Mouse (Mus musculus): ENCODE measurements at regions not wholly inside any gene's neighbourhood (a gene's known extent, or its start where the extent isn't known, plus 50 kb on each side); places are given as distances from the start of the nearest gene placed in this dataset.

DNA sequence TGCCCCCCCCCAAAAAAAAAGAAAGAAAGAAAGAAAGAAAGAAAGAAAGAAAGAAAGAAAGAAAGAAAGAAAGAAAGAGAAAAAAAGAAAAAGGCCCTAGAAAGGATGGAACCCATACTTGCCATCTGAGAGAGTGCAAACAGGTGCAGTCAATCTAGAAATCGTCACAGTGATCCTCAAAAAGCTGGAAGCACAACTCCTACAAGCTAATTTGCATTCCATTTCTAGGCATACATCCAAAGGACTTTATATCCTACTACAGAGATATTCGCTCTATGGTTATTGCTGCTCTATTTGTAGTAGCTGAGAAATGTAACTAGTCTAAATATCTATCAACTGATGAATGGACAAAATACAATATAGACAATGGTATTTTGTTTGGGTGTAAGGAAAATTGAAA, 410.2 kb upstream of the Ctnnd2 start:
- DNase-seq (ENCODE audit: low spot score): no peak

DNA sequence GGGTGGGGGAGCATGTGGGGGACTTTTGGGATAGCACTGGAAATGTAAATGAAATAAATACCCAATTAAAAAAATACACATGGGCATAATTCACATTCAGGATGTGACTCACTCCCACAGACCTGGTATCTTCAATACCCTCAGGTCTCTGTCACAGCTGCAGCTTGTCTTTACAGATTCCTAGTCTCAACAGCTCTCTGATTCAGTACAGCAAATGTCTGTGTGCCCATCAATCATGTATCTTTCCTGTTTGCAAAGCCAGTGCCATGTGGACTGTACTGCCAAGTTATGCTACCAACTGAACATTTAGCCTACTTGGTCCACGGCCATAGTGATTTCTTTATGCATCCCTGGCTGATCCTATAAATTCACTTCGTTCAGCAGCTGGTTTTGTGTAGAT, 396.0 kb upstream of the Ctnnd2 start:
- no peak for DNase-seq (ENCODE audit: low spot score)

DNA sequence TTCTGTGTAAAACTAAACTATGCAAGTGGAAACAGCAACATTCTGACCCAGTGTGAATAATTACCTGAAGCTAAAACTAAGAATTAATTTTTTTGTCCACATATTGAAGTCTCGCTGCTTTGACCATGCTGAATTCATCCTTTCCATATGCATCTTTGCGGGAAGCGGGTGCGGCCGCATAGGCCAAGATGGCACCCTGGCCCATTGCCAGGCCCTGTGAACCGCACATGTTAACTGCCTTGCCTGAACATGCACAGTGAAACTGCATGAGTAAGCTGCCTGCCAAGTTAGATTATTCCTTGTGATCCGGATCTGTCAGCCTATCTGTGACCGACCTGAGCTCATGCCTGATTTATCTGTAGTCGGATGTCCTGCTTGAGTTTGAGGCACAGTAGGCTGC, 373.8 kb upstream of the Ctnnd2 start:
- DNase-seq (ENCODE audit: low spot score): peak; percentile 4

DNA sequence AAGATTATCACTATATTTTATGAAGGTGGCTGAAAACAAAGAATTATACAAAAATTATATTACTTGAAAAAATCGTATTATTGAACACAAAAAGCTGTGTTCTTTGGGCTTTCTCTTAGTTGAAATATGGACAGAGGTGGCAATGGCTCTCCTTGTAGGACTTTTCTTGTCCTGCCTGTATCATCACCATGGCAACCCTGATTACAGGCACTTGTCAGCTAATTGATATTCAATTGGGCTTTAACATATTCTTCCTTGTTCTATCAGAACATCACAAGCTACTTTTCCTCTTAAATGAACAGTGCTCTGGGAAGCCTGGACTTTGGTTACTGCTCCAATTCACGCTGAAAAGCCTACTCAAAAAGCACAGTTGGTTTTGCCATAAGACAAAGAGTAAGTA, 349.1 kb upstream of the Ctnnd2 start:
- no peak for DNase-seq (ENCODE audit: low spot score)

GRCm38 (mm10) chr15:29824164-29824563, 348.2 kb upstream of the Ctnnd2 start:
- DNase-seq (ENCODE audit: low spot score): no peak

DNA sequence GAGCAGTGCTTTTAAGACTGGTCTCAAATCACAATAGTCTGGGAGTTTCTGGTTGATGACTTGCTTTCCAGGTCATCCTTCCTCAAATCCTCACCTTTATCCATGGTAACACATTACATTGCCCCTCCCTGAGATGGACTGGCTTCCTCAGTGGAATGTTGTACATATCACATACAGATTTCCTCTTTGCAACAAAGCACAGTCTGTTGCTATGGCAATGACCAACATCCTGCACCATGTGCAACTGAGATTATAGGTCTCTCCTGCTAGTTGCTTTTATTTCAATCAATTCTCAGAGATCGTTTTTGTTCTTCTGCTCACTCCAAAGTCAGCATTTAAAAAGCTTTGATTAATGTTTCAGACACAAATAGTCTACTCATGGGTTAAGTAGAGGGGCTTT, 344.3 kb upstream of the Ctnnd2 start:
- no peak for DNase-seq (ENCODE audit: low spot score)

DNA sequence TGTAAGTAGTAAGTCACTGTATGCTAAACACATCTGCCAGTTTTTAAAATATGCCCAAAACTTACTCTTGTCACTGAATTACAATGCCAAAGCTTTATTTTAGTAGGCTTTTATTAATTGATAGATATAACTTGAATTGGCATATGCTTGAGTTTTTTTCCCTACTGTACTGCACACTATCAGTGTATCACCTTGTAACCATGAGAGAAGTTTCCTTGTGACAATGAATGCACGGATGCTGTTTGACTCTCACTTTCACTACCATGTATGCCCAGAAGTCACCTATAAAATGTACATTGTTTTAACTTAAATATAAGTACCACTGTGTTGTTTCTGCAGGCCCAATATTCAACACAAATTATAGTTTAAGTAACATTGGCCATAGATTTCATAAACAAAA, 343.8 kb upstream of the Ctnnd2 start:
- DNase-seq (ENCODE audit: low spot score): no peak
